In the genomic region with DNA sequence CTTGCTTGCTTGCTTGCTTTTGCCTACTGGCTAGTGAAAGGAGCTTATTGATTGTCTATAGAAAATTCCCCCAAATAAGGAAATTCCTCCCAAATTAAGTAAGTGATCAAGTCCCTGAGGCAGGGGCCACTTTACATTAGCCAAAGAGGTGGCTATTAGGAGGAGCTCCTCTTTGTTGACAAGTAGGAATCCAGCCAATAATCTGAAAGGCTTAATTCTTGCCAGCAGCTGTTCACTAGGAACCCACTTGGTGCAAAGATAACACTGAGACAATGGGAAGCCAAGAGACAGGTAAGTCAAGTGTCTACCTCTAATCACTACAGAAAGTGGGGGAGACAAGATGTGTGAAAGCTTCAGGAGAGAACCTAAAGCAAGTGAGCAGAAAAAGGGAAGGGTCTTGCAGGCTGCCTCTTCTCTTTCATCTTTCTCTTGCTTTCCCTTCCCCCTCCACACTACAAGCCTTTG, we compare ENCODE assay signal across 16 mouse cellular contexts.
A peak's percentile ranks its signal among the peaks of the same experiment; 100 is the strongest.
DNase-seq lines count a peak whose midpoint lies in the region; ATAC-seq lines count a peak whose summit lies in the region.
"Had no signal": no experiment of that assay in that cellular context is flagged by ENCODE, and none has a peak within 500 bp of the region (broad histone marks: within the 10 kb centered on the region; RNA-seq: fewer than 3 reads in every experiment).

No protein-coding gene starts in this region.

- DNase-seq in heart, embryonic 10.5 days (ENCODE audit: low spot score): no peak
- DNase-seq in heart, postnatal 14 days: no peak
- DNase-seq in hindbrain, embryonic 11.5 days (ENCODE audit: low spot score): no peak
- no peak for DNase-seq in kidney, adult 8-10 months
- no peak for DNase-seq in left cerebral cortex, adult 8-10 months (ENCODE audit: low spot score in 2 of 2)
- DNase-seq in left cerebral cortex, postnatal 4 days: no peak
- DNase-seq: cerebellum, adult 8-10 months; right cerebral cortex, postnatal 4 days; thymus, postnatal 14 days had no signal

- no peaks in the 10 kb centered on the region for H3K9me3 ChIP-seq in heart, embryonic 10.5 days
- H3K9me3 ChIP-seq in hindbrain, embryonic 11.5 days (ENCODE audit: control insufficient read depth, low read length): no peaks in the 10 kb centered on the region
- H3K9me3 ChIP-seq in midbrain, embryonic 12.5 days: no peaks in the 10 kb centered on the region
- H3K9me3 ChIP-seq: heart, embryonic 15.5 days; liver, embryonic 12.5 days had no signal

- peak overlapping the region; percentile 25; the same call in 1 of the 2 replicates for H3K27ac ChIP-seq in heart, embryonic 10.5 days
- peak overlapping the region; percentile 98 for H3K27ac ChIP-seq in hindbrain, embryonic 11.5 days (ENCODE audit: low read depth, low read length)
- peak overlapping the region; percentile 94 for H3K27ac ChIP-seq in midbrain, embryonic 12.5 days (replicated peaks)
- H3K27ac ChIP-seq: heart, embryonic 15.5 days; kidney, postnatal 0 days; liver, embryonic 12.5 days had no signal

- H3K4me2 ChIP-seq in hindbrain, embryonic 11.5 days (replicated peaks; ENCODE audit: low read depth, low read length): 0 out of 2 replicates have a peak overlapping the region, but pooled peaks have one; percentile 11
- peak overlapping the region; percentile 36 for H3K4me2 ChIP-seq in midbrain, embryonic 12.5 days (replicated peaks)
- H3K4me2 ChIP-seq: heart, embryonic 15.5 days; liver, embryonic 12.5 days had no signal

- H3K4me3 ChIP-seq in heart, embryonic 10.5 days: no peak overlapping the region
- no peak overlapping the region for H3K4me3 ChIP-seq in hindbrain, embryonic 11.5 days (ENCODE audit: low read depth, low read length)
- no peak overlapping the region for H3K4me3 ChIP-seq in midbrain, embryonic 12.5 days
- H3K4me3 ChIP-seq: heart, embryonic 15.5 days; liver, embryonic 12.5 days had no signal

- intact Hi-C loops in heart, postnatal 14 days (cut with DNase I): no loop called here
- intact Hi-C loops in left cerebral cortex, postnatal 4 days (cut with DNase I): no loop called here

- no peak overlapping the region for H3K9ac ChIP-seq in hindbrain, embryonic 11.5 days (ENCODE audit: low read depth, low read length)
- H3K9ac ChIP-seq in midbrain, embryonic 12.5 days (replicated peaks): 0 out of 2 replicates have a peak overlapping the region, but pooled peaks have one; percentile 25
- H3K9ac ChIP-seq: heart, embryonic 15.5 days; liver, embryonic 12.5 days had no signal

- H3K36me3 ChIP-seq in heart, embryonic 10.5 days: no peaks in the 10 kb centered on the region
- no peaks in the 10 kb centered on the region for H3K36me3 ChIP-seq in hindbrain, embryonic 11.5 days (ENCODE audit: control insufficient read depth, insufficient read depth, low read length)
- H3K36me3 ChIP-seq in midbrain, embryonic 12.5 days: no peaks in the 10 kb centered on the region
- H3K36me3 ChIP-seq: heart, embryonic 15.5 days; liver, embryonic 12.5 days had no signal

- ATAC-seq in hindbrain, embryonic 11.5 days (ENCODE audit: low FRiP score): no peak
- ATAC-seq in midbrain, embryonic 12.5 days (ENCODE audit: low FRiP score, low read depth): no peak
- ATAC-seq in cerebellum, adult (ENCODE audit: insufficient number of reproducible peaks, low FRiP score, low TSS enrichment): no peak
- ATAC-seq: inflammation-experienced regulatory T-cells, adult 6 months; liver, embryonic 12.5 days; Patski had no signal

- peaks cover 15% of the 10 kb centered on the region for H3K4me1 ChIP-seq in heart, embryonic 10.5 days
- H3K4me1 ChIP-seq in hindbrain, embryonic 11.5 days (replicated peaks; ENCODE audit: control insufficient read depth, insufficient read depth, low read length): peaks cover 5% of the 10 kb centered on the region; the same call in 1 of the 2 replicates
- H3K4me1 ChIP-seq in midbrain, embryonic 12.5 days: peaks cover 38% of the 10 kb centered on the region
- H3K4me1 ChIP-seq: liver, embryonic 12.5 days had no signal

- no peaks in the 10 kb centered on the region for H3K27me3 ChIP-seq in heart, embryonic 10.5 days (ENCODE audit: insufficient read depth, poor library complexity, severe bottlenecking)
- H3K27me3 ChIP-seq in hindbrain, embryonic 11.5 days (ENCODE audit: control insufficient read depth, insufficient read depth, low read length): no peaks in the 10 kb centered on the region
- no peaks in the 10 kb centered on the region; the same call in 1 of the 2 replicates for H3K27me3 ChIP-seq in midbrain, embryonic 12.5 days
- H3K27me3 ChIP-seq: heart, embryonic 15.5 days; liver, embryonic 12.5 days; Patski had no signal

Comparison
In these comparisons a context has a peak if more than half of its experiments do, and no peak if none do; other contexts are left out.
1. H3K27ac ChIP-seq: peak in every context shown above with its lines; median percentile 98 in hindbrain, embryonic 11.5 days; 94 in midbrain, embryonic 12.5 days; 25 in heart, embryonic 10.5 days.